Mouse (Mus musculus) adrenal gland, adult 18-20 months (tissue): ENCODE results near the gene Qser1. TPM values are rescaled to one million over a fixed set of nuclear protein-coding genes. Genes with fewer than 3 reads are reported as not detected.
"Not testable (repeated sequence)": the region's sequence is repeated elsewhere in the genome, so short reads cannot be mapped to it uniquely, and the experiment has no call there.

Experiments
- DNase-seq, 2 experiments: peaks; one replicate each; pipeline ENCODE4 v3.0.0; 2021 to 2022; ENCODE audit warnings: low spot score in 2 of 2
- total RNA-seq, 2 experiments: library from RNA; stranded (reverse); gene quantifications; 1 replicate in 1 of 2; 2 replicates in 1 of 2; pipeline ENCODE4 v1.2.3; 2021

The Qser1 gene
- total RNA-seq, 2 experiments from 2014 or later, result 20.4 to 21.6 TPM

DNA sequence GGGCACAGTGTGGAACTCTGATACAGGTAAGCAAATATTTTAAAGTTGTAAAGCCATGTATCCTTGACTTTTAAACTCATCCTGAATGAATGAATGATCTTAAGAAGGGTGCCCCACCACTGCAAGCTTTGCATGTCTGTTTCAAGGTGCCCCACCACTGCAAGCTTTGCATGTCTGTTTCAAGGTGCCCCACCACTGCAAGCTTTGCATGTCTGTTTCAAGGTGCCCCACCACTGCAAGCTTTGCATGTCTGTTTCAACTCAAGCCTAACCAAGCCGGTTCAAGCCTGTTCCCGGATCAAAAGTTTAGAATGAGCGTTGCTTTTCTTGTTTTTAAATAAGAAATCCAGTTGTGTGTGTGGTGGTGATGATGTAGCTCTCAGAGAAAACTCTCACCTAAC is 2.2 kb upstream of the Qser1 start:
- not testable (repeated sequence) for DNase-seq

DNA sequence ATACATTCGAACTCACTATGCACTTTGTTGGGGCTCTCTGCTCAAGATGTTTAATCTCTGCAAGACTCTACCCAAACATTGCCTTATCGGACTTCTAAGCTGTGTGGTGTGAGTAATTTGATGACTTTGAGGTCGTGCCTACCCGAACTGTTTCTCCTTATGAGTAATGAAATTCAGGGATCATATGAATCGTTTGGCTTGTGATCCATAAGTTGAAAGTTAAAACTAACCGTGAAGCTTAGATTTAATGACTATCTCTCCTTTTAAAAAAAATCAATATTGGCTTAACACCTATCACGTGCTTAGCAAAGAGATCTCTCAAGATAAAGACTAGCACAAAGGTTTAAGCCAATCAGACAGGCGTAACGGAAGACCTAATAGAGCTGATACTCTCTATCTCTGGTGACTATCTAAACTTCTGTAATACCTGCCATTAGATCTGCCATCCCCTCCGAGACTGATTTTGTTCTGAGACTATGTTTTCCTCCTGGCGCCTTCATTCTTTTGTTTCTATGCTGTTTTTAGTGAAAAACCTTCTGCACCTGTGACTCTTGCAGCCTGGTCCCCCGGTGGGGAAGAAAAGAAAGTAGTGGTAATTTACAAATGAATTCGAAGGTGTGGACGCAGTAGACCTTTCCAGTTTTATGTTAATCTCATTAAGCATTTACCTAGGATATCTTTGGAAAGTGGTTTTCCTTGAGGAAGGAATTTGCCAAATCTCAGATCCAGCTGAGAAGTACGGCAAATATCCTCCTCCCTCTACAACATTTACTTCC is 1.2 kb upstream of the Qser1 start:
- DNase-seq, result peak in 1 of 2 experiments; percentile 6

GRCm38 (mm10) chr2:104816866-104817439 is 393 bp upstream of the Qser1 start:
- peak; percentile 90 to 92 for DNase-seq

- DNase-seq, result peak; percentile 27 to 45
Observed at GRCm38 (mm10) chr2:104815561-104816370, 794 bp downstream of the Qser1 start.

DNA sequence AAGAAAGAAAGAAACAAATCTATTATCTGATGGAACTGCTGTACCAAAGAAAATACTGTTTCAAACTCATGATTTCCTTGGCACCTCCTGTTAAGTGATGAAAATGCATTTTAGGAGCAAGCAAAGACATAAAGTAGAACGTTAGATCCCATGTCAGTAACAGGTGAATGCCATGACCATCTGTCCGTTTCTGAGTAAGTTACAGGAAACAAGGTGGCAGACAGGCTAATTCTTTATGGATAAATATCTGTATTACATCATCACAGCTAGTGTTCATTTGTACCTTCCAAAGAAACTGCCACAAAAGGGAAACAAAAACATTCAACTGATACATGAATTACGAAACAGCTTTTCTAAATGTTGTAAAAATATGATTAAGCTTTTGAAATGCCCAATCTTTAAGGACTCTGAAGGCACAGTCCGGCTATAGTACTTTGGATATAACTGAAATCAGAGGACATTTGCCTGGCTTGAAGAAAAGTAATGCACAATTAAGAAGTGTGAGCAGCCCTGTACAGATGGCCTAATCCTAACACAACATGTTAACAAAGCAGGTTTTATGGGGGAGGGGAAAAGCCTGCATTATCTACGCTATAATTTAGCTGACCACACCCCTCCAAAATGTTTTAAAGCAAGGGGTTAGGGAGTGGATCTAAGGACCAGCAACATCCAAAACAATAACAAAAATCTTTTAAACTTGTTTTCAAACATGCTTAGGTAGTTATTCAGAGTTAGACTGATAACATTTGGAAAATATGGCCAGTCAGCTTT is 2.2 kb downstream of the Qser1 start:
- DNase-seq, result no peak

DNA sequence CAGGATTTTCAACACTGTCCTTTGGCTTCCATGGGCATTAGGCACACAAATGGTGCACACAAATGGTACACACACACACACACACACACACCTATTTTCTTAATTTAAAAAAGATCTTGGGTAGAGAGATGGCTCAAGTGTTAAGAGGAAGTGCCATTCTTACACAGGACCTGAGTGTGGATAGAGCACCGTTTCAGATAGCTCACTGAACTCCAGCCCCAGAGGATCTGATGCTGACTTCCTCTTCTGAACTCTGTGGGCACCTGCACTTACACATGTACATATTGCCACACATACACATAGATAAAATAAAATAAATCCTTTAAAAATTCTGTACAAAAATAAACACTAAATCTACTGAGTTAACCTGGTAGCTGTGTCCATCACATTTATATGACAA is 11.1 kb downstream of the Qser1 start:
- DNase-seq, result no peak

- no peak for DNase-seq
Observed at GRCm38 (mm10) chr2:104774763-104775162, 41.8 kb downstream of the Qser1 start.

DNA sequence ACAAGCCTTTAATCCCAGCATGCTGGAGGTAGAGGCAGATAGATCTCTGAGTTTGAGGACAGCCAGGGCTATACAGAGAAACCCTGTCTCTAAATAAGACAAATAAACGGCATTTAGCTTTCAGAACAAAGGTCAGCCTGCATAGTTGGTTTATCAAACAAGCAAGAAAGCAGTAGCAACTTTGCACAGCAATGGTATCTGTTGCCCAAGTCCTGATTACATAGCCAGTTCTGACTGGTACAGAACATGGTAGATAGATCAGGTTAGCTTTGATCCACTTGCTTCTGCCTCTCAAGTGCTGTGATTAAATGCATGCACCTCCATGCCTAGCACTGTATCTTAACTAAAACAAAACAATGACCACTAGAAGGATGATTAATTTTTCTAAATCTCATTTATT is 47.9 kb downstream of the Qser1 start:
- DNase-seq, result no peak

- DNase-seq, result no peak
Observed at GRCm38 (mm10) chr2:104764018-104764417, 52.5 kb downstream of the Qser1 start.

DNA sequence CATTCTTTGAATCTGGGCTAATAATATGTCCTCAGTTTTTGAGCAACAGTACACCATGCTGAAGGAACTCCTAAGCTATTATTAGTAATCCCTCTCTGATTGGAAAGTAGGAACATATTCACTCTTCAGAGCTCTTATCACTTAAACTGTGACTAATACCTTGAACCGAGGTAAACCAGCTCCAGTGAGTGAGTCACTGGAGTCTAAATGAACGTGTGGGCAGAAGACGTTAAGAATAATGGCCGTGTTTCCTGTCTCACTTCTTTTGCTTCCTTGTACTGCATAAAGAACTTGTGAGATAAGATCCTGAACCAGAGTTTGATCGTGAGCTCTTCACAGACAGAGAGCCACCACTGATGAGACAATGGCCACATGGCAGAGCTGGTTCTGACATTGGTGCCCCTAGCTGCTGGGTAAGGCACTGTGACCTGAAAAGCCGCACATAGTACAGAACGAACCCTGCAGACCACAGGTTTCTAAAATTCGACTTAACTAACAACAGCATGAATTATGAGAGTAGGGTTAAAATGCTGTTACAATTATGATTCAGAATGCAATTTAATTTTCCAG is 53.3 kb downstream of the Qser1 start:
- no peak for DNase-seq

- DNase-seq, result no peak
Observed at GRCm38 (mm10) chr2:104750611-104751010, 65.9 kb downstream of the Qser1 start.

DNA sequence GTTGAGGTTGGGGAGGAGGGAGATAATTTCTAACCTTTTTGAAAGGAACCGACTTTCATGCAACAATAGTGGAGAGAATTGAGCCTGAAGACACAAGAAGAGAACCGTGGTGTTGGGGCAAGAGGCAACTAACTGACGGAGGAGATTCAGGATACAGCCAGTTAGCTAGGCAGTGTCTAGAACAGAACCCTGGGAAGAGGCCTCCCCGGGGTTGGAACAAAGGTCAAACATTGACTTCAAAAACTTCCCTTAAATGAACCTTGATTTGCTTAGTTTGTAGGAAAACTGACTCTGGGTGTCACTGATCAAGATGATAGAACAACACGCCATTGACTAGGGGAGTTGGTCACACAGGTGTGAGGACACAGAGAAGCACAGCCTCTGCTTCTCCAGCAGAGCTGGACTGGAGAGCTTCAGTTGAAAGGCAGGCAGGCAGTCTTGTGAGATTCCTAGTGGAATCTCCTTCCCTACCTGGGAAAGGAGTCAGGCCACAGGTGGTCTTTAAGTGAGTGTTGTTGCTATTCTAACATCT is 67.8 kb downstream of the Qser1 start:
- DNase-seq, result no peak

DNA sequence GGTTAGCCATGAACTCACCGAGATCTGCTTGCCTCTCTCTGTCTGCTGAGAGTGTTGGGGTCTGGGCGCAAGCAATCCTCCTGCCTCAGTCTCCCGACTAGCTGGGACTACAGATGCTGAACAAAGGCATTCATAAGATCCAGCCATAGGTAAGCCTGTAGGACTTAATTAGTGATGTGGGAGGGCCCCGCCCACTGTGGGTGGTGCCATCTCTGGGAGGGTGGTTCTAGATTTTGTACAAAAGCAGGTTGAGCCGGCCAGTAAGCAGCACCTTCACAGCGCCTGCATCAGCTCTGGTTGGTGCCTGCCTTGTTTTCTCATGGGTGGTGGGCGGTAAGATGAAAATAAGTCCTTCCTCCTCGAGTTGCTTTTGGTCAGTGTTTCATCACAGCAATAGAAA is 70.3 kb downstream of the Qser1 start:
- no peak for DNase-seq

GRCm38 (mm10) chr2:104743971-104744370 is 72.6 kb downstream of the Qser1 start:
- no peak for DNase-seq

- no peak for DNase-seq
Observed at GRCm38 (mm10) chr2:104743160-104743559, 73.4 kb downstream of the Qser1 start.

DNA sequence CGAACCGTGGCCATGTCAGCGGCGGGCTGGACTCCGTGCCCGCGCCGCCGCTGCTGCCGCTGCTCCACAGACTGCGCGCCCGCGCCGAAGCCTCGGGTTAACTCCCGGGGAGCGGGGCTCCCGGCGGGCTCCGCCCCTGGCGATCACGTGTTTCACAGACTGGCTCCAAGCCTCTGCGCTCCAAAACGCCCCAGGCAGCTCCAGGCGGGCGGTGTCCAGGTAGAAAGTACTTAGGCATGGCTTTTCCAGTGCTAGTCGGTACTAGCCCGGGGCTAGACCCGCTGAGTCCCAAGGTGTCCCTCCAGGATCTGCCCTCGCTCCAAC is 73.9 kb downstream of the Qser1 start, which contains the start of gene Depdc7:
Depdc7 (minus strand) TSS at position 138 of the 324 bp plus-strand sequence.
- peak; percentile 91 to 93 for DNase-seq

GRCm38 (mm10) chr2:104741896-104742740 is 74.4 kb downstream of the Qser1 start:
- DNase-seq, result no peak

GRCm38 (mm10) chr2:104741015-104741758 is 75.4 kb downstream of the Qser1 start:
- DNase-seq, result no peak
